Mouse (Mus musculus): ENCODE measurements around the gene Fads2. TPM values are rescaled to one million over a fixed set of nuclear protein-coding genes. Genes with fewer than 3 reads are reported as not detected.

The Fads2 gene
- total and polyA plus RNA-seq, 2 experiments: 284 to 618 TPM

GRCm38 (mm10) chr19:10107051-10107611 lies 5.6 kb upstream of the Fads2 start:
- DNase-seq (ENCODE audit: extremely low read depth, low read depth, low spot score): no peak
- no peak for TF ChIP-seq POLR2A (IDR thresholded peaks at IDR 0.05; ENCODE audit: extremely low read depth, insufficient read depth, low read length)
- no peak for TF ChIP-seq CTCF (IDR thresholded peaks at IDR 0.05; ENCODE audit: low read depth, low read length)
- no peaks in the 10 kb centered on the region for H3K27me3 ChIP-seq (ENCODE audit: control insufficient read depth, insufficient read depth, low read length)
- H3K4me1 ChIP-seq (ENCODE audit: control insufficient read depth, insufficient read depth, low read length): peaks cover 24% of the 10 kb centered on the region
- H3K9ac ChIP-seq (ENCODE audit: low read depth, low read length): no peak overlapping the region
- no peaks in the 10 kb centered on the region for H3K36me3 ChIP-seq (ENCODE audit: control insufficient read depth, insufficient read depth, low read length)
- 88% methylated on average over 5 of the region's 5 CpGs for WGBS
- no peak overlapping the region for H3K4me3 ChIP-seq (ENCODE audit: insufficient read depth, low read depth, low read length)
- no peak overlapping the region for H3K27ac ChIP-seq (replicated peaks; ENCODE audit: insufficient read depth, low read depth, low read length)
- H3K79me2 ChIP-seq (ENCODE audit: control insufficient read depth, insufficient read depth, low read length): no peaks in the 10 kb centered on the region

- no peak overlapping the region for H3K9ac ChIP-seq (ENCODE audit: low read depth, low read length)
- no peak for DNase-seq (ENCODE audit: extremely low read depth, low read depth, low spot score)
- TF ChIP-seq CTCF (IDR thresholded peaks at IDR 0.05; ENCODE audit: low read depth, low read length): no peak
- TF ChIP-seq POLR2A (IDR thresholded peaks at IDR 0.05; ENCODE audit: extremely low read depth, insufficient read depth, low read length): no peak
- no peak overlapping the region for H3K4me3 ChIP-seq (ENCODE audit: insufficient read depth, low read depth, low read length)
- WGBS: 94% methylated on average over 2 of the region's 2 CpGs
- H3K79me2 ChIP-seq (ENCODE audit: control insufficient read depth, insufficient read depth, low read length): no peaks in the 10 kb centered on the region
- H3K27ac ChIP-seq (replicated peaks; ENCODE audit: insufficient read depth, low read depth, low read length): no peak overlapping the region
- no peaks in the 10 kb centered on the region for H3K36me3 ChIP-seq (ENCODE audit: control insufficient read depth, insufficient read depth, low read length)
- H3K27me3 ChIP-seq (ENCODE audit: control insufficient read depth, insufficient read depth, low read length): no peaks in the 10 kb centered on the region
- peaks cover 24% of the 10 kb centered on the region for H3K4me1 ChIP-seq (ENCODE audit: control insufficient read depth, insufficient read depth, low read length)
Measured at GRCm38 (mm10) chr19:10106634-10107033, 5.1 kb upstream of the Fads2 start.

- peaks cover 4% of the 10 kb centered on the region; the same call in 1 of the 2 replicates for H3K79me2 ChIP-seq (ENCODE audit: control insufficient read depth, insufficient read depth, low read length)
- no peak overlapping the region for H3K9ac ChIP-seq (ENCODE audit: low read depth, low read length)
- no peak for DNase-seq (ENCODE audit: extremely low read depth, low read depth, low spot score)
- TF ChIP-seq POLR2A (IDR thresholded peaks at IDR 0.05; ENCODE audit: extremely low read depth, insufficient read depth, low read length): no peak
- TF ChIP-seq CTCF (IDR thresholded peaks at IDR 0.05; ENCODE audit: low read depth, low read length): no peak
- 58% methylated on average over 10 of the region's 10 CpGs for WGBS
- H3K36me3 ChIP-seq (ENCODE audit: control insufficient read depth, insufficient read depth, low read length): no peaks in the 10 kb centered on the region
- H3K27ac ChIP-seq (replicated peaks; ENCODE audit: insufficient read depth, low read depth, low read length): peak overlapping the region; percentile 68; the same call in 1 of the 2 replicates
- no peak overlapping the region for H3K4me3 ChIP-seq (ENCODE audit: insufficient read depth, low read depth, low read length)
- peaks cover 24% of the 10 kb centered on the region for H3K4me1 ChIP-seq (ENCODE audit: control insufficient read depth, insufficient read depth, low read length)
- H3K27me3 ChIP-seq (ENCODE audit: control insufficient read depth, insufficient read depth, low read length): no peaks in the 10 kb centered on the region
Measured at GRCm38 (mm10) chr19:10105034-10105493, 3.5 kb upstream of the Fads2 start.

GRCm38 (mm10) chr19:10104234-10104633 lies 2.7 kb upstream of the Fads2 start:
- H3K27me3 ChIP-seq (ENCODE audit: control insufficient read depth, insufficient read depth, low read length): no peaks in the 10 kb centered on the region
- WGBS: 27% methylated on average over 6 of the region's 6 CpGs
- peak overlapping the region; percentile 70 for H3K27ac ChIP-seq (replicated peaks; ENCODE audit: insufficient read depth, low read depth, low read length)
- peaks cover 24% of the 10 kb centered on the region for H3K4me1 ChIP-seq (ENCODE audit: control insufficient read depth, insufficient read depth, low read length)
- H3K79me2 ChIP-seq (ENCODE audit: control insufficient read depth, insufficient read depth, low read length): peaks cover 9% of the 10 kb centered on the region; the same call in 1 of the 2 replicates
- H3K36me3 ChIP-seq (ENCODE audit: control insufficient read depth, insufficient read depth, low read length): peaks cover 4% of the 10 kb centered on the region
- DNase-seq (ENCODE audit: extremely low read depth, low read depth, low spot score): peak; percentile 88
- no peak overlapping the region for H3K4me3 ChIP-seq (ENCODE audit: insufficient read depth, low read depth, low read length)
- H3K9ac ChIP-seq (ENCODE audit: low read depth, low read length): no peak overlapping the region
- TF ChIP-seq CTCF (IDR thresholded peaks at IDR 0.05; ENCODE audit: low read depth, low read length) (no peak), POLR2A (IDR thresholded peaks at IDR 0.05; ENCODE audit: extremely low read depth, insufficient read depth, low read length) (no peak)

- peak; percentile 86 for DNase-seq (ENCODE audit: extremely low read depth, low read depth, low spot score)
- Histone ChIP-seq H3K4me3 (ENCODE audit: insufficient read depth, low read depth, low read length) (peak overlapping the region; percentile 84), H3K79me2 (ENCODE audit: control insufficient read depth, insufficient read depth, low read length) (peaks cover 21% of the 10 kb centered on the region; the same call in 1 of the 2 replicates), H3K27me3 (ENCODE audit: control insufficient read depth, insufficient read depth, low read length) (no peaks in the 10 kb centered on the region), H3K27ac (replicated peaks; ENCODE audit: insufficient read depth, low read depth, low read length) (peak overlapping the region; percentile 93), H3K9ac (ENCODE audit: low read depth, low read length) (peak overlapping the region; percentile 68), H3K4me1 (ENCODE audit: control insufficient read depth, insufficient read depth, low read length) (peaks cover 26% of the 10 kb centered on the region), H3K36me3 (ENCODE audit: control insufficient read depth, insufficient read depth, low read length) (peaks cover 21% of the 10 kb centered on the region)
- 4% methylated on average over 23 of the region's 25 CpGs for WGBS
- TF ChIP-seq CTCF (IDR thresholded peaks at IDR 0.05; ENCODE audit: low read depth, low read length) (no peak), POLR2A (IDR thresholded peaks at IDR 0.05; ENCODE audit: extremely low read depth, insufficient read depth, low read length) (0 out of 2 replicates have a peak, but pooled peaks have one; percentile 5)
Measured at GRCm38 (mm10) chr19:10102054-10102700, 631 bp upstream of the Fads2 start.
